Mouse (Mus musculus) liver, embryonic 14.5 days (tissue): Measurements from ENCODE around the gene Mamdc4.

Experiments used
- CTCF ChIP-seq: IDR thresholded peaks from 2 replicates; pipeline ENCODE4 v1.5.1; 2016; ENCODE audit warnings: antibody characterized with exemption, low read depth, control low read depth
- EP300 ChIP-seq: IDR thresholded peaks from 2 replicates; pipeline ENCODE4 v1.6.1; 2016; ENCODE audit warnings: antibody characterized with exemption, low read depth

- TF ChIP-seq CTCF: no peak
- no peak for TF ChIP-seq EP300
Observed at GRCm38 (mm10) chr2:25526510-25527302, 47.9 kb downstream of the Mamdc4 start.
